Mouse (Mus musculus) spleen, adult 2 months (tissue): ENCODE data around the gene Rab4b.

Source experiments
- CTCF ChIP-seq: fragments of 200-500 bp; IDR thresholded peaks from 2 replicates; pipeline ENCODE4 v1.5.1; 2011; ENCODE audit warnings: mild to moderate bottlenecking, inconsistent platforms; ENCODE audit not compliant: insufficient read depth, insufficient read length, insufficient replicate concordance; ENCODE audit errors: extremely low read depth
- POLR2A ChIP-seq: fragments of 200-500 bp; IDR thresholded peaks from 2 replicates; pipeline ENCODE4 v1.6.1; 2011; ENCODE audit warnings: low read depth, low read length, inconsistent platforms

- TF ChIP-seq CTCF: no peak
- peak; percentile 20; the same call in 1 of the 2 replicates for TF ChIP-seq POLR2A
Measured at GRCm38 (mm10) chr7:27166229-27166613, 12.5 kb downstream of the Rab4b start.
